Mouse (Mus musculus): ENCODE measurements around the gene Pde4d. TPM values are rescaled to one million over a fixed set of nuclear protein-coding genes. Genes with fewer than 3 reads are reported as not detected.

Pde4d gene
- polyA plus RNA-seq, 1 experiment from 2014 or later, result 12.9 TPM

DNA sequence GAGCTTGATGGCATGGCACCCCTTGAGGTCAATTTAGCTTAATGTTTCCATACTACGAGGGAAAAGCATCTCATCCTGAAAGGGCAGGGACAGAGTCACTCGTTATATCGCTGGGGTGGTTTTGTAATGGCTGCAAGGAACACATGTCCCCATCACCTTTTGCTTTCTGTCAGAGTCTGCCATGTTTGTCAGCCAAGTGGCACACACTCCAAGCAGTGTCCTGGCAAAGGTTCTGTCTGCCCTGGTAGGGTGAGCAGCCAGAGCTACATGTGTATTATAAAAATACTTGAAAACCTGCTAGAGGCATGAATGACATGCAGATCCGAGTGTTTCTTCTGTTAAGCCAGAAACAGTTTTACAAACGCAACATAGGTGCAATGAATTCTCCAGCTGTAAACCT lies 1535.7 kb downstream of the Pde4d start:
- H3K27me3 ChIP-seq (ENCODE audit: control insufficient read depth, insufficient read depth, low read depth, low read length), result no peaks in the 10 kb centered on the region
- H3K9ac ChIP-seq (ENCODE audit: low read depth, low read length), result no peak overlapping the region
- no peaks in the 10 kb centered on the region for H3K4me1 ChIP-seq (ENCODE audit: control insufficient read depth, low read depth, low read length)
- no peak overlapping the region for H3K4me2 ChIP-seq (ENCODE audit: low read depth, low read length)
- H3K27ac ChIP-seq (ENCODE audit: low read length), result no peak overlapping the region
- WGBS (ENCODE audit: insufficient replicate concordance), result 62% methylated on average over 5 of the region's 5 CpGs
- no peak overlapping the region for H3K4me3 ChIP-seq (ENCODE audit: low read depth, low read length)
- no peaks in the 10 kb centered on the region for H3K9me3 ChIP-seq (replicated peaks; ENCODE audit: control insufficient read depth, low read length)
- no peaks in the 10 kb centered on the region for H3K36me3 ChIP-seq (ENCODE audit: control insufficient read depth, insufficient read depth)
- no peak for ATAC-seq (ENCODE audit: low read depth)

- no peak overlapping the region for H3K4me3 ChIP-seq (ENCODE audit: low read depth, low read length)
- WGBS (ENCODE audit: insufficient replicate concordance), result 54% methylated on average over 5 of the region's 5 CpGs
- no peak overlapping the region for H3K4me2 ChIP-seq (ENCODE audit: low read depth, low read length)
- H3K27me3 ChIP-seq (ENCODE audit: control insufficient read depth, insufficient read depth, low read depth, low read length), result no peaks in the 10 kb centered on the region
- no peak overlapping the region for H3K9ac ChIP-seq (ENCODE audit: low read depth, low read length)
- H3K36me3 ChIP-seq (ENCODE audit: control insufficient read depth, insufficient read depth), result no peaks in the 10 kb centered on the region
- no peak for ATAC-seq (ENCODE audit: low read depth)
- no peaks in the 10 kb centered on the region for H3K9me3 ChIP-seq (replicated peaks; ENCODE audit: control insufficient read depth, low read length)
- H3K4me1 ChIP-seq (ENCODE audit: control insufficient read depth, low read depth, low read length), result no peaks in the 10 kb centered on the region
- H3K27ac ChIP-seq (ENCODE audit: low read length), result no peak overlapping the region
Observed at GRCm38 (mm10) chr13:109985892-109986291, 1536.1 kb downstream of the Pde4d start.

DNA sequence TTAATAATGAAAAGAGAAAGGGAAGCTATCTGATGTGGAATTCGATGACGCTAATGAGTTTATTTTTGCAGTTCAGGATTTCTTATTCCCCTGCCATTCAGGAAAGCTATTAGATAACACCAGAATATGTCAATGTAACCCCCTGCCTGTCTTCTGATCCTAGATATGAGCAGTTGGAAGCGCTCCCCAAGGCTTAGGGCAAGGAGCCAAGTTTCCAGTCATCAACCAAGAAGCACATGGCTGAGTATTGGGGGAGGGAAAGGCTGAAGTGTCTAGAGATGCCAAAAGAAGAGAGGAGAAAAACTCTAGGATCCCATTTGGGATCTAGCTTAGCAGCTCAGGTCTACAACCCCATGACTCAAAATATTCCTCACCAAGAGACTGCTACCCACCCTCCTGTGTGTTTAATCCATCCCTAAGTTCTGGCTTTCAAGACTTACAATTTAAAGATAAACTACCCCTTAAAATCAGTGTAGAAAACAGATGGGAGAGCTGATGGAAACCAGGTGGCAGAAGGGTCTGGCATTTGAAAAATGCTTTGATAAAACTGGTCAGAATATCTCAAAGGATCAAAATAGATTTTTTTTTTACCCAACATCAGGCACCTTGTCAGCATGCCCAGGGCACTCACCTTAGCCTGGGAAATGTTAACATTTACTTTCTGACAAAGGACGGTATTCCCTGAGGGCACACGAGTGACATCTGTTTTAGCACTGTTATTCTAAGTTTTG lies 1543.2 kb downstream of the Pde4d start:
- no peak for ATAC-seq (ENCODE audit: low read depth)
- Histone ChIP-seq H3K9me3 (replicated peaks; ENCODE audit: control insufficient read depth, low read length) (no peaks in the 10 kb centered on the region), H3K4me2 (ENCODE audit: low read depth, low read length) (no peak overlapping the region), H3K4me1 (ENCODE audit: control insufficient read depth, low read depth, low read length) (no peaks in the 10 kb centered on the region), H3K27me3 (ENCODE audit: control insufficient read depth, insufficient read depth, low read depth, low read length) (no peaks in the 10 kb centered on the region), H3K9ac (ENCODE audit: low read depth, low read length) (no peak overlapping the region), H3K36me3 (ENCODE audit: control insufficient read depth, insufficient read depth) (no peaks in the 10 kb centered on the region), H3K4me3 (ENCODE audit: low read depth, low read length) (no peak overlapping the region), H3K27ac (ENCODE audit: low read length) (no peak overlapping the region)
- 60% methylated on average over 5 of the region's 5 CpGs for WGBS (ENCODE audit: insufficient replicate concordance)

GRCm38 (mm10) chr13:109994240-109994764 lies 1544.6 kb downstream of the Pde4d start:
- Histone ChIP-seq H3K4me2 (ENCODE audit: low read depth, low read length) (no peak overlapping the region), H3K9ac (ENCODE audit: low read depth, low read length) (no peak overlapping the region), H3K27ac (ENCODE audit: low read length) (no peak overlapping the region), H3K9me3 (replicated peaks; ENCODE audit: control insufficient read depth, low read length) (no peaks in the 10 kb centered on the region), H3K4me3 (ENCODE audit: low read depth, low read length) (no peak overlapping the region), H3K36me3 (ENCODE audit: control insufficient read depth, insufficient read depth) (no peaks in the 10 kb centered on the region), H3K4me1 (ENCODE audit: control insufficient read depth, low read depth, low read length) (no peaks in the 10 kb centered on the region), H3K27me3 (ENCODE audit: control insufficient read depth, insufficient read depth, low read depth, low read length) (no peaks in the 10 kb centered on the region)
- 55% methylated on average over 3 of the region's 3 CpGs for WGBS (ENCODE audit: insufficient replicate concordance)
- ATAC-seq (ENCODE audit: low read depth), result no peak

GRCm38 (mm10) chr13:110002081-110002480 lies 1552.3 kb downstream of the Pde4d start:
- no peaks in the 10 kb centered on the region for H3K4me1 ChIP-seq (ENCODE audit: control insufficient read depth, low read depth, low read length)
- H3K36me3 ChIP-seq (ENCODE audit: control insufficient read depth, insufficient read depth), result no peaks in the 10 kb centered on the region
- no peak overlapping the region for H3K9ac ChIP-seq (ENCODE audit: low read depth, low read length)
- 59% methylated on average over 3 of the region's 3 CpGs for WGBS (ENCODE audit: insufficient replicate concordance)
- H3K27ac ChIP-seq (ENCODE audit: low read length), result no peak overlapping the region
- no peak for ATAC-seq (ENCODE audit: low read depth)
- no peaks in the 10 kb centered on the region for H3K27me3 ChIP-seq (ENCODE audit: control insufficient read depth, insufficient read depth, low read depth, low read length)
- H3K9me3 ChIP-seq (replicated peaks; ENCODE audit: control insufficient read depth, low read length), result no peaks in the 10 kb centered on the region
- no peak overlapping the region for H3K4me3 ChIP-seq (ENCODE audit: low read depth, low read length)
- no peak overlapping the region for H3K4me2 ChIP-seq (ENCODE audit: low read depth, low read length)

MicroRNAs within 50 kb of the gene (microRNA counts, 519-probe panel; counts per million panel counts)
- microRNA mmu-miR-1904 (2,430 counts per million, percentile 62 among the panel's probes with 10 or more counts), microRNA mmu-miR-582-3p (60.7 counts per million), microRNA mmu-miR-582-5p (1,073 counts per million, percentile 6 among the panel's probes with 10 or more counts)

Small RNA genes lying within 50 kb of the gene (microRNA-seq; reads per million reads assigned to microRNA genes)
- not detected for gene Mir1904
- 19.0 reads per million, percentile 35 among the genes with 10 or more reads in this experiment for gene Mir582

Other genes starting within 250 kb of the Pde4d start
- 2.0 and 2.5 TPM in 2 replicates for gene Elovl7, start 235.5 kb upstream of the Pde4d start, polyA plus RNA-seq (2015; fragmentation: Nextera tagmentation; extraction: Ambion mirVana)
- gene Depdc1b, start 133.6 kb upstream of the Pde4d start, polyA plus RNA-seq (2015; fragmentation: Nextera tagmentation; extraction: Ambion mirVana), result 12.8 and 13.3 TPM in 2 replicates